Mouse (Mus musculus) bone marrow, adult 2 months (tissue): ENCODE results near the gene Cdh8.

Experiments used
- CTCF ChIP-seq: fragments of 200-500 bp; IDR thresholded peaks from 2 replicates; pipeline ENCODE4 v1.5.1; 2011; ENCODE audit warnings: low read length, control low read depth; ENCODE audit not compliant: control insufficient read depth, insufficient read depth
- POLR2A ChIP-seq: fragments of 200-500 bp; IDR thresholded peaks from 2 replicates; pipeline ENCODE4 v1.6.1; 2011; ENCODE audit warnings: low read depth, mild to moderate bottlenecking, control low read depth, low read length, borderline replicate concordance; ENCODE audit not compliant: control insufficient read depth

GRCm38 (mm10) chr8:99234372-99234771 is 181.9 kb downstream of the Cdh8 start:
- TF ChIP-seq CTCF (no peak), POLR2A (no peak)
